Mouse (Mus musculus) ovary, postnatal 14 days (tissue): ENCODE data around the gene Nhlh2.

Source experiments
- DNase-seq: peaks from one replicate; pipeline ENCODE4 v3.0.0; 2022; ENCODE audit warnings: low spot score

Nhlh2 gene

DNA sequence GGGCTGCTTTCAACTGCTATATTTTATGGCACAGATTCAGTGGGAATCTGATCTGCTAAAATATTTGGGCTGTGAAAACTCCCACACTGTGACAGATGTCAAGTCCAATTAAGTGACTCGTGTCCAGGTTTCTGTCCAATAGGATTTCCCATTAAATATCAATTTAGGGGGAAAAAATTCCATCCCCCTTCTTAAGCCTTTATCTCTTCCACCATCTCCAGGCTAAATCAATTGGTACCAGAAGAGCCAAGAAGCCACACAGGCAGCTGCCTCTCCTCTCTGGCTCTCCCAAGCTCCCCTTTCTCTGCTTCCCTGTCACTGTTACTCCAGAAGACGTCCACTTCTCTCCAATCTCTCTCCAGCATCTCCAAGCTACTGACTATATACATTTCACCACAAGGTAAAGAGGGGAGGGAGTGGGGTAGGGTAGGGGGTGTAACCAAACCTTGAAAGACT lies at the start of gene Nhlh2:
Gene Nhlh2, plus strand, starts transcription at position 151 of the 456 bp plus-strand sequence.
- DNase-seq: no peak

DNA sequence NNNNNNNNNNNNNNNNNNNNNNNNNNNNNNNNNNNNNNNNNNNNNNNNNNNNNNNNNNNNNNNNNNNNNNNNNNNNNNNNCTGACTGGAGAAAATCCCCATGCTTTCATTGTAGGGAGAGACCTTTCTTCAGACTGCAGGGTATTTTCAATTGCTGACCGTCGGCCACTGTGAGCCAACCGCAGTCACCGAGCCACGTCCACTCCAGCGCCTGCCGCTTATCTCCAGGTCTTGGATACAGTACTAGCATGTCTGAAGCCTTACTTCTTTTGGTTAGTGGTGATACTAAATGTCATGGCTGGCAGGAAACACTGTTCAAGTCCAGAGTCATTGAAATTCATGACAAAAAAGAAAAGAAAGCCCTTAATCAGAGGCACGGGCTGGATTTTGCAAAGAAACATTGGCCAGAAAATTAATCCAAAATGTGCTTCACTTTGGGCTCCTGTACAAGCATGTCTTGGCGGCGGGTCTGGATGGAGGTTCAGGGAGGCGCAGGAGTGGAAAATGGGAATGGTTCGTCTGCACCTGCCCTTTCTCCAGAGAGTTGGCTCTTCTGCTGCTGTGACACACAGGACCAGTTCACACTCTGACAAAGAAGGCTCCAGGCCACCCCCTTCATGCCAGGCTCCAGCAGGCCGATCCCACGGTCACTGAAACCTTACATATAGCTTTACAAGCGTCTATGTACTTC lies 48.6 kb upstream of the Nhlh2 start:
- no peak for DNase-seq

DNA sequence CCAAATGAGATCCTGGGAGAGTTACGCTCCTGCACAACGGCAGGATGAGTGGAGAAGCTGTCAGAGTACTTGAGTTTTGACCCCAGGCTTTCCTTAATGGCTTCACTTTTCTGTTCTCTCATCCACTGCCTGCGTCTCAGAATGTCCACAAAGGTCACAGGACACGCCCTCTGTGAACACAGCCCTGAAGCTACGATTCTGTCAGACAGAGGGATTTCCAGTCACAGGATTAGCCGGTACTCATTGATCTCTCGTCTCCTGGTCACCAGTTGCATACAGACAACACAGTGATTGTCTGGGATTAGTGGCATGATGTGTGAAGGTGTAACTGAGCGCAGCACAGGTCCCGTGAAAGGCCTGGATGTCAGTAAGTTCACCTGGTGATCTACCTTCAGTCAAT lies 46.4 kb upstream of the Nhlh2 start:
- no peak for DNase-seq

DNA sequence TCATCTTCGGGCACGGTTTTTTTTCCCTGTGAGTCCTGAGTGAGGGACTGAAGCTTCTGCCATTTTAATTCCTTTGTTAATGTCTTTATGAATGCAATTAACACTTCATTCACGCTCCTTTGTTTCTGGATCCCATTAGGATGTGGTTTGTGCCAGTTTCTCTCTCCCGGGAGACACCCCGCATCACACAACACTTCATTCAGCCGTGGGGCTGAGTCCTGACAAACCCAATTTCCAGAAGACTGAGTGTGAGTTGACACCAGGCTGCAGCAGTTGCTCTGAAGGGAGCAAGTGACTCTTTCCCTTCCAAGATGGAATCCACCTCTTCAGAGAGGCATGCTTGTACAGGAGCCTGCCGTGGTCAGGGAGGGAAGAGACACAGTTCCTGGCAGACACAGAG lies 45.5 kb upstream of the Nhlh2 start:
- DNase-seq: no peak

DNA sequence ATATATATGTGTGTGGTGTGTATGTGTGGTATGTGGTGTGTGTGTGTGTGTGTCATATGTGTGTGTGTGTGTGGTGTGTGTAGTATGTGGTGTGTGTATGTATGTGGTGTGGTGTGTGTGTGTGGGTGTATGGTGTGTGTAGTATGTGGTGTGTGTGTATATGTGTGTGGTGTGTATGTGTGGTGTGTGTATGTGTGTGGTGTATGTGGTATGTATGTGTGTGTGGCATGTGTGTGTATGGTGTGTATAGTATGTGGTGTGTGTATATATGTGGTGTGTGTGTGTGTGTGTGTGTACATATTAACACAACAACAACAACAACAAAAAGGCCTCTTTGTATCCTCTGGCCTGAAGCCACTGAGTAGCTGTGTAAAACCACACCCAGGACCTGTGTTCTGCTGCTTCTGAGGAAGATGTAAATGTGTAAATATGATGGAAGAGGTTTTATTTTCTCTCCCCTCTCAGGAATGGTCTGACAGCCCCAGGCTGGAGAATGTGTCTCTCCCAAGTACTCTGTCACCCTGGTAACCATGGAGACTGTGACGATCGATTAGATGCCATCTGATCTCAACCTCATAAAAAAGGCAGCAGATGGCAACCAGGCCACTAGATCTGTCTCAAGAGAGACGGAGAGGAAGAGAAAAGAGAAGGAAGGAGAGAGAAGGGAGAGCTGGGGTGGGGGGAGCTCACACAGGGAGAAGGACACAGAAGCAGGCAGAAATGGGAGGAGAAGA lies 42.9 kb upstream of the Nhlh2 start:
- DNase-seq: no peak

DNA sequence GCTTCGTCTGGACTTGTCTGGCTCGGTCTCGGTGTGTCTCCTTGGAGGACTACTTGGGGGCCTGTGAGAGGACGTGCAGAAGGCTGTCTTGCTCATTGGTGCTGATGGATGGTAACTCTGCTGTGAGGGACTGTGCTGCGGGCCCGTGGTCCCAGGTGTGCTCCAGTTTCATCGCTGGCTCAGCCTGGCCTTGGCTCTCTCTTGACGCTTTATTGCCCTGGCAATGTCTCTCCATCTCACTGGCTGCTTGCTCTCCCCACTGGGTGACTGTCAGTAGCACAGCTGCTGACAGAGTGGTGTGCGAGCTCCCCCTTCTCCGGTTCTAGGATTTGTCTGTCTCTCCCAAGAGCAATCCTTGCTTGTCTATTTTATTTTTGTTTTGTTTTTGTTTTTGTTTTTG lies 34.5 kb upstream of the Nhlh2 start:
- DNase-seq: no peak

DNA sequence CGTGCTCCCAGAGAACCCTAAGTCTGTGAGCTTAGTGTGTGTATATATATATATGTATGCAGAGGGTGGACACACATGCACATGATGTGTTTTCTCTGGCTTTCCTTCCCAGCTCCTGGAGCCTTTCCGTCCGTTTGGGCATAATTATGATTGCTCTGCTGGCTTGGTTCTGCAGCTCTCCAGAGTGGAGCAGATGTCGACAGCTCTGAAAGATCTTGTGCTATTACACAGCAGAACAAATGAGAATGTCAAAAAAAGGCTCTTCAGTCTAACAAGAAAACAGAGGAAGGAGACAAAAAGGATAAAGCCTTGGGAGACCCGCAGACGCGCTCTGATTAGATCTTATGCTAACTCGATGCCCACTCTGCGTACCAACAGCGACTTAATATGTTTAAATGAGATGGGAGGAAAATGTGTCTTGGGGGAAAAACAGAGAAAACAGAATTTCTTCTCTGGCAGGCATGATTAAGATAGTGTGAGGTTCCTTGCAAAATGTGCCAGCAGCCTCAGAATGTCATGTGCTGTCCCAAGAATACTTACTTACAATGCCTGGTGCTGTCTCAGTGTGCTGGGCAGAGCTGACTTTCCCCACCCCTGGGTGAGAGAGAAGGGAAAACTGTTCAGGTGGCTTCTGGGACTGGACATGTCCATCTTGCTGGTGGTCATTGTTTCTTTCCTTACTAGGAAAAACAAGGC lies 31.4 kb upstream of the Nhlh2 start:
- DNase-seq: no peak

DNA sequence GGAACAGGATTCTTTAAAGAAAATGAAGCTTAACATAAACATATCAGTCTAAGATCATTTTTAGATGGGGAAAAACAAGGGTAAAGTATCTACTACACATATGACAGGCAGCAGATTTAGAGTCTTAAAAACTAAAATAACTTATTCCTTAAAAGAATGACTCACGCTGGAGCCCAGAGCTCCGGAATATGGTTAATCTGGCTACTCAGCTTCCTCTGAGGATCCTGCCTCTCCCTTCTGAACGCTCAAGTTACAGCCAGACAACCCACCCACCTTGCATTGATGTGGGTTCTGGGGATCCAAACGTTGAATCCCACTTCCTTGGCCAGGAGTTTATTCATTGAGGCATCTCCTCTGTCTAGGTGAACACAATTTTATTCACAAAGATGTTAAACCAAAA lies 26.0 kb upstream of the Nhlh2 start:
- no peak for DNase-seq

DNA sequence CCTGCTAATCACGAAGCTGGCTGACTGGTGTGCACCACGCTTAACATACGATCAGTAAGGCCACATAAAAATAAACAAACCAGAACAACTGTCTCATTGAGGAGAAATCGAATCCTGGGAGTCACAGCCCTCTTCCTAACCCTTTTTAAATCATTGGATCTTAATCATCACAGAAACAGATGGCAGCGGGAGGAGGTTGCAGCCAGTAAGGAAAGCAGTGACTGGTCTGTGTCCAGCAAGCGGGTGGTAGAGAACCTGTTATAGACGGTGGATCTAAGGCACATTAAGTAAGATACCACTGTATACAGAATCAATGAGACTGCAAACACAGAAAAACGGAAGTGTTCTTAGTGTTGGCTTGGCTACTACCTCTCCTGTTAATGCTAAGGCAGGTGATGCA lies 24.2 kb upstream of the Nhlh2 start:
- no peak for DNase-seq

DNA sequence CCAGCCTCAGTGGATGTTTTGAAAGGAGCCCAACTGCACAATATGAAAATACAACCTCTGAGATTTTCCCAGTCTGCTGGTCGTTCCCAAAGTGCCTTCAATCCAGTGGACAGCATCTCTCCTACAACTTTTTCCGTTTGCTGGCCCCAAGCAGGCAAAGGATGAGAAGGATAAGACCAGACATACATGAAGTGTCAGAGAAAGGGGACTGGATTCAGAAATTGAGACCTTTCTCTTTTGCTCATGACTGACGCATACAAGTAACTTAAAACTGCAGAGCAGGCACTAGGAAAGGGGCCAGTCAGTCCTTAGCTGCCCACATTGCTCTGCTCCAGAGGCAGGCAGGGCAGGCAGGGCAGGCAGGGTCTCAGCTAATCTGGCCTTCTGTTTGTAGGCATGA lies 19.7 kb upstream of the Nhlh2 start:
- no peak for DNase-seq

DNA sequence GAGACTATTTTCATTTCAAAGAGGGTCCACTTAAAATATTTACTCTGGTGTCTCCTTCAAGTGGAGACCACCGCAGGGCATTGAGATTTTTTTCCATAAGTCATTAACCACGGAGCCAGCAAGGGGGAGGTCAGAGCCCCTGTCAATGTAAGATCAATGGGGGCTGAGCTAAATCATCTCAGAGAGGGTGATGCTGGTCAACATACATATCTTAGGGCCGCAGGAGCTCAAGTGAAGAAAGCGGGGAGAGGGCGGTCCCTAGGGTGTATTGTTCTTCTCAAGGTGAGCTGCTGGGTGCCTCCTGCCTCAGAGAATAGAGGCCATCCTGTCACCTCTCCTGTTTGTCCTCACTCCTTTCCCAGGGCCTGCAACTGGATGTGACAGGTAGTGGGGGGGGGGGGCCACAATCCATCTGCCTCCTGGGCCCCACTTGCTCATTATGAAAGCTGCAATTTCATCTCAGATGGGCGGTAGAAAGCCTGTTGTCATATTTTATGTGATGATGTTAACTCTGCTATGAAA lies 18.8 kb upstream of the Nhlh2 start:
- DNase-seq: no peak

DNA sequence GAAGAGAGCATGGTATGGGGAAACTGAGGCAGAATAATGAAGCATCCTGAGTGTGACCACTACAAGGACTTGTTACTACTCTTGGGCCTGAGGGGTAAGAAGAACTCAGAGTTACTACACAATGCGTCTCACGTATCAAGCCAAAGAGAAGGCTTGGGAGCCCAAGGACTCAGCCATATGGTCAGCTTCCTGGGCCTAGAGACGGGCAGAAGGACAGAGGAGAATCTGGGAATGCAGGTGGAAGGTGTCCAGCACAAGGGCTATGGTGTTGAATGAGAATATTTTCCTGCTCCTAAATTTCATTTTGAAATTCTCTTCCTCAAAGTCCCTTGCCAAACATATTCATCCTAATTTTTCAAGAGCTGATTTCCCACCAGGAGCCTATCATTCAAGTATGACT lies 12.0 kb upstream of the Nhlh2 start:
- no peak for DNase-seq

DNA sequence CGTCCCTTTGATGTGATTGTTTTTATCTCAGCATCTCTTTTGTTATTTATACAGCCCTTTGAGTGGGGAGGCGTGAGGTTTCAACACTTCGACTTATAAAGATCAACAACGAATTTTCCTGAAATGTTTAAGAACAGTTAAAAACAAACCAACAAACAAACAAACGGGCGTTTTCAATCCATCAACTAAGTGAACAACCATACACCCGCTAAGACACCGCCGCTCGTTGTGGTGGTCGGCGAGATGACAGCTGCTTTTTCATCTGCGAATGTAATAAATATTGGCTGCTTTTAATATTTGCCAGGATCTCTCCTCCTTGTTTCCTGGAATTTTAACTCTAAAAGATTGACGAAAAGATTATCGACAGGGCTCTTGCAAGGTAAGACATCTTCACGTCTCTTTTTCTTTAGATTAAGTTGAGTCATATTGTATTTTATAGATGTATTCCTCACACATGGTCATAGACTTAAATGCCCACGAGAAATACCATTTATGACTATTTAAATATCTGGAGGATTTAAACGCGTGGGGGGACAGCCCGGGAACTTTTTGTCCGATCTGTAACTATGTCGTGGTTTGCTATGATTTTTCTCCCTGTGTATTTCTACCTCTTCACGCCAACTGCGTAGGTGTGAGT lies 923 bp downstream of the Nhlh2 start:
- DNase-seq: no peak

DNA sequence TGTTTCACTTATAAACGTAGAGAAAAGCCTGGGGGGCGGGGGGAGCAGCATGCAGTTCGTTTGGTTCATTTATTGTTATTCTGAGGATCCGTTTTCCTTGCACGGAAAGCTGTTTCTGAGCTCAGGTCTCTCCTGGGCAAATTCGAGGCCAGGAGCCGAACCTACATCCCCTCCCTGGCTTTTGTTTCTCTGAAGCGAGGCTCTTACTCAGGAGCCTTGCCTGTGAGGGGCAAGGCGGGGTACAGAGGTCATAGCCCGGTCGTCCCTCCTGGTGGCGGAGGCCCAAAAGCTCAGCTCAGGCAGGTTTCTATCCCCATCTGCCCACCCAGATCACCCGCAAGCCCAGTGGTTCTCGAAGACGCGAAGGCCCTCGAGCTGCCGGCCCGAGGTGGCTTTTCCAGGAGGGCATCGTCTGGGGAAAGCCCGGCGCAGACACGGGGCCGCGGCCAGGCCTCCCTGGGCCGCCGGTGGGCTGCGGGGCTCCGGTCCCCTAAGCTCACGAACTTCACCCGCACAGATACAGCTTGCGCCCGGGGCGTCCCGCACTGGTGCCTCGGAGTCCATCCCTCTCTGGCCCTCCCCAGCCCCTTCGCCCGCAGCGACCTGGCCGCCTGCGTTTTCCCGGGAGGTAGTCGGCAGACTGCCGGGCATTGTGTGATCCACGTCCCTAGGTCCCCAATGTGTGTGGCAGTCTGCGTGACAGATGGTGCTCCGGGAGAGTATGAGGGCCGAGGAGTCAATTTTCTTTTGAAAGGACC lies 1.6 kb downstream of the Nhlh2 start:
- no peak for DNase-seq

DNA sequence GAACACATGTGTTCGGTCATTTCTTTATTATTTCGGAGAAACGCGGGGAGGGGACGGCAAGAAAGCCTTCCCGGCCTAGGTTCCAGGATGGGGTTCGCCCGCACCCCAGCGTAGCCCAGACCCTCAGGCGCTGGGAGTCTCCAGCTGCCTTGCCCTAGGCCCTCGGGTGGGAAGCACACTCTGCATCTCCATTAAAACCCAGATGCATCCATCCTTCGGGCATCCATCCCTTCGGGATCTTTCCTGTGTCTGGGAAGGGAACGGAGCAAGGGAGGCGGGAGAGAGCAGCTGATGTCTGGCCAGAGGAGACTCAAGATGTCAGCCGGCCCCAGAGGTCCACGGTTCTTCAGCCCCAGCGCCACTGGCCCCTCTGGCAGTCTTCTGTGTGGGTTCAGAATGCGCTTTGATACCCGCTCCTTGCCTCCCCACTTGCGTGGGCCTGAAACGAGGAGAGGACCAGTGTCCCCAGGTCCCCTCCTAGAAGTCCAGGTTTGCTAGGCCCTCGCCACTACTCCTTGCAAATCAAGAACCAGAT lies 2.3 kb downstream of the Nhlh2 start:
- DNase-seq: no peak

DNA sequence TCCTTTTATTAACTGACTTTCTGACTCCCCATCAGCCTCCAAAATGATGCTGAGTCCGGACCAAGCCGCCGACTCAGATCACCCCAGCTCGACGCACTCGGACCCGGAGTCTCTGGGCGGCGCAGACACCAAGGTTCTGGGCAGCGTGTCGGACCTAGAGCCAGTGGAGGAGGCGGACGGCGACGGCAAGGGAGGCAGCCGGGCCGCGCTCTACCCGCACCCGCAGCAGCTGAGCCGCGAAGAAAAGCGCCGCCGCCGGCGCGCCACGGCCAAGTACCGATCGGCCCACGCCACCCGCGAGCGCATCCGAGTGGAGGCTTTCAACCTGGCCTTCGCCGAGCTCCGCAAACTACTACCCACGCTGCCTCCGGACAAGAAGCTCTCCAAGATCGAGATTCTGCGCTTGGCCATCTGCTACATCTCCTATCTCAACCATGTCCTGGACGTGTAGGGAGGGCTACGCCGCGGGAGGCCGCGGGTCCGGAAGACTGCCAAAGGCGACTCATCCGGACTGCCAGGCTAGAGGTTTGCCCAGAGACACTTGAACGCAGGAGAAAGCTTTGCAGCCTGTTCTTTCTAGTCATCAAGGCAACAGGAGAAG lies 2.8 kb downstream of the Nhlh2 start:
- DNase-seq: no peak

DNA sequence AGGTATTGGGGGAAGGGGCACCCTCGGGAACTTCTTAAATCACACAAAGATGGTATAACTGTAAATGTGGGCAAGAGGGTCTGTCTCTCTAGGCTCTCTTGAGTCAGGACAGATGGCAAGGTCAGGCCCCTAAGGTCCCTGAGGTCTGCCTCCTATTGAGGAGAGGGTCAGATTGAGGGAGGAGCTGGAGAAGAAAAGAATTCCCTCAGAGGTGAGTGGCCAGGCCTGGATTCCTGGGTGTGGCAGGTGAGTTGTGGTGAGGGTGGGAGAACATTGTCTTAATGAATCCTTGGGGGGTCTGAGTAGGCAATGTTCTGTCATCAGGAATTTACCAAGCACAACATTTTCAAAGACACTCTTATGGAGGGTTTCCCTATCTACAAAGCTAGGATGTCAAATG lies 10.7 kb downstream of the Nhlh2 start:
- no peak for DNase-seq

DNA sequence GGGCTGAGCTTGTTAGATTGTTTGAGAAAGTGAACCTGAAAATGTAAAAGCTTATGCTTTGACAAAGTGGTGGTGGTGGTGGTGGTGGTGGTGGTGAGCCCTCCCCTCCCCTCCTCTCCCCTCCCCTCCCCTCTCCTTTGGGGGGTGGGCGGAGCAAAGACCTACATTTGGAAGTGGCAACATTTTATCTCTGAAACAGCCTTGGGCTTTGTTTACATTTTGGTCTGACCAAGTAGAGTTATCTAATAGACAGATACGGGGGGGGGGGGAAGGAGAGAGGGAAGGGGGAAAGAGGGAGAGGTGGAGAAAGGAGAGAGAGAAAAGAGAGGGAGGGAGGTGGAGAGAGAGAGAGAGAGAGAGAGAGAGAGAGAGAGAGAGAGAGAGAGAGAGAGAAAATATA lies 12.8 kb downstream of the Nhlh2 start:
- no peak for DNase-seq

DNA sequence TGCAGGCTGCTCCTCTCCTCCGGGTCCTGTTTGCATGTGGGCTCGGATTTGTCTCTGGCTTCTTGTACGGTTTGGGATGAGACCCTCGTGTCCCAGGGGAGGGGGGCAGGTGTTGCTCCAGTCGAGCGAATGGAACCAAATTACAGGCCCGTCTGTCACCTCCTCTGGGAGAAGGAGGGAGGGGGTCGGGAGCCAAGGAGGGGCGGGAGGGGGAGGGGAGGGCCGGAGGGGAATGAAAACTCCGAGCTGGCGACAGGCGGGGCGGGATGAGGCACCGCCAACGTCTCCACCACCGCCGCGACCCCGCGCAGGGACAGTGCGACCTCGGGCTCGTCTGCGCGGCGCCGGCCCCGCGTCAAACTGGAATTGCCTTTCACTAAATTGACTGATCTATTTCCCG lies 13.5 kb downstream of the Nhlh2 start:
- DNase-seq: no peak

DNA sequence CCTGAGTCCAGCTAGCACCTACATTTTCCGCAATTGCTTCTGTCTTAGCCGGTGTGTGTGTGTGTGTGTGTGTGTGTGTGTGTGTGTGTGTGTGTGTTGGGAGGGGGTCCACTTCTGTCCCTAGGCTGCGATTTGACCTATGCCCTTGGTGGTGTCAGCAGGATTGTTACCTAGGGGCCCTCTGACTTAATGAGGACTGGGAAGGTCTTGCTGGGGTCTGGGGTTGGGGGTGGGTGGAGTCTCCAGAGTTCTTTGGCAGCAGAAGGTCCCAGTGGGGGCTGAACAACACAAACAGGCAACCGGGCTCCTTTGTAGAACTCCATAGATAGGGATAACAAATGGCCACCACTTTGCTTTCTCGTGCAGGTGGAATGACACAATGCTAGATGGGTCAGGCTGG lies 14.0 kb downstream of the Nhlh2 start:
- no peak for DNase-seq

DNA sequence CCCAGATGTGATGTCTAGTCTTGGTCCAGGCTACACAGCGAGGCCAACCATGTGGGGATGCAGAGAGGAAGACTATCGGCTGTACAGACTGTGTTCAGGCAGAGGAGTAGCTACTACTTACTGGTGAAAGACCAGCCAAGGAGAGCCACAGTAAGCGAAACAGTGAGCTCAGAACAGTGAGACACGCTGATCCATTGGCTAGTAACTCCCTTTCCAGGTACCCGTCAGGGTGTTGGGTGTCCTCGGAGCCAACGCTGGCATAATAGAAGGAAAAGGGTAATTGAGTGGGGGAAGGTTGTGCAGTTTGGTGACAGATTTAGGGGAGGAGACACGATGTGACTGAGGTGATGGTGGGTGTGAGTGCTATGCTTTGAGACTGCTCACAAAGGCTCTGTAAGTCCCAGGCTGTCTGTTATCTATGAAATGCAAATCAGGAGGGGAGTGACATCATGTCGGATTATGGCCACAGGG lies 15.1 kb downstream of the Nhlh2 start:
- DNase-seq: no peak
